Mouse (Mus musculus): Measurements from ENCODE around the gene Edf1.
"Not testable (repeated sequence)": the region's sequence is repeated elsewhere in the genome, so short reads cannot be mapped to it uniquely, and the experiment has no call there.

Gene Edf1

DNA sequence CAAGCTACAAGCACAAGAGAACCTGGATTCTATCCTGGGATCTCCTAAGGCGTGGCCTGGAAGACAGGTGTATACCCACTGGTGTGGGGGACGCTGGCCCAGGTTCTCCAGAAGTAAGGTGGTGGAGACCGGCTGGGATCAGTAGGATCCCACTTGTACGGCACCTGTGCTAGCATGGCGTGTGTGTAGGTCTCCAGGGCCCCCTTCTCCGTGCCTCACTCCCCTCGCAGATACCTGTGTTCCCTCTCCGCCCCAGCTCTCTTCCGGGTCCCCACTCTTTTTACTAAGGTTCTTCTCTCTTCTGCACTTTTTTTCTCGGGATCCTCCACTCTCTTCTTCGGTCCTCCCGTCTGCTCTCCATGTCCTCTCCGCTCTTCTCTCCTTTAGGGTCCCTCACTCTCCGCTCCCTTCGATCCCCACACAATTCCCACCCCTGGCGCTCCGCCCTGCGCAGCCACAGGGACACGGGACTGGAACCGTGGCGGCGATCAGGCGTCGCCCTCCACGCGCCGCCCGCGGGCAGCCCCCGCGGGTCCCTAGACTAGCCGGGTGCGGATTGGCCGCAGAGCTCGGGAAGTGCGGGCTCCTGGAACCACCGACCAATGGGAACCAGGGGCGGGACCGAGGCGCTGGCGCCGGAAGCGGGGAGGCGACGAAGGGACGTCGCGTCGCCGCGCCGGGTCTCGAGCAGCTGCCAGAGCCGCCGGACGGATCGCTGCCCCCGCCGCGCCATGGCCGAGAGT is at the start of gene Edf1:
Gene Edf1, plus strand, starts transcription at position 627 of the 743 bp plus-strand sequence.
- DNase-seq: peak; percentile 95 to 96

DNA sequence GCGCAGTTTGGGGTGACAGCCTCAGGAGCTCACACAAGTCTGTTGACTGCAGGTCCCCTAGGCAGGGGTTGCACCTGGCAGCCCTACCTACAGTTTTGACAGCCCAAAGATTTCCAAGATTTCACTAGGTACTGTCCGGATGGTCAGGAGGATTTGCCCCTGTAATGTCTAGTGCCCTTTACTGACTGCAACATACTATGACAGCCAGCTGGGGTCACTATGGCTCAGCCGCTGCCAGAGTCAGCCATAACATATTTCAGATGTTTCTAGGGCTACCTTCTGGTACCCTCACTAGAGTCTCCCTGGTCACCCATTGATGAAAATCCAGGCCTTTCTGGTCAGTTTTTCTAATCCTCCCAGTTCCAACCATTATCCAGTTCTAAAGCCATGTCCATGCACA is 47.7 kb upstream of the Edf1 start:
- no peak for DNase-seq

DNA sequence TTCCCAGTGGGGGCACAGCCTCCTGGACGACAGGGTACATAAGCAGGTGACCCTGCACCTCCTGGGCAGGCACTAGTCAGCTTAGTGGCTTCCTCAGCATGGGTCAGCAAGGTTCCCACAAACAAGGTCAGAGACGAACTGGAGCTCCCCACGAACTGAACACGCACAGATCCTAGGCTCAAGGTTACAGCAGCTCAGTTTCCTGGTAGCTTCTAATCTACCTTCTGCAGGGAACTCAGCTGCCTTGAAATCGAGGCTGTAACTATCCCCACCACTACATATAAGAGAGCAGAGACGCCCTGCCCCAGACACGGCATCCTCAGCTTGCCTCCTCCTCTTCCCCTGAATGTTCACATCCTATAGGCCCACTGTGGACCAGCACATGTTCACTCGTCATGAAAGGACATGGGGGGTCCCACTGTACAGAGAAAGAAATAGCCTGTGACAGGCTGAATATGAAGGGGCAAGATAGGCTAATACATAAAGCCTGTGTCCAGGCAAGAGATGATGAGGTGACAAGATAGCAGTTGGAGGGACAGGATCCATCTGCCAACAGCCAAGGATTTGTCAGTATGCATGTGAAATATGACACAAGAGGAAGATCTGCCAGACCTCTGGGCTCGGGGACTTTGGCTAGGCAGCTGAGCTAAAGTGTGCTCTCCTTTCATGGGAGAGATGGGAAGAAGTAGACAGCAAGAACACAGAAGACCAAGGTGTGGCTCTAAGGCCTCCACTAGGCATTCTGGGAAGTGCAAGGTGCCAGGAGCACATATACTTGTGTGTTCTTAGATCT is 30.9 kb upstream of the Edf1 start:
- no peak for DNase-seq

DNA sequence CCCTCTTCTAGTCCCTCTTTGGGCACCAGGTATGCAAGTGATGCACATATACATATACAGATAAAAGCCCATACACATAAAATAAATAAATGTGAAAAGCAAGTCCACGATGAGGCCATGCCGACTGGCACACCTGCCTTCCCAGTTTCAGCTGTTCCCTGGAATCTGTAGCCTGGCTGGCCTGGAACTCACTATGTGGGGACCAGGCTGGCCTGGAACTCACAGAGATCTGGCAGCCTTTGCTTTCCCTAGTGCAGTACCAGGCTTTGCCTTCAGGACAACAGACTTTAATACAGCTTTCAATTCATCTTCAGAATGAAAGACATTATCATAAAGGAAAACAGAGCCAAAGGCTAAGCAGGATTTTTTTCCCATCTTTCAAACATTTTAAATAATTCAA is 23.9 kb upstream of the Edf1 start:
- DNase-seq: no peak

- peak; percentile 70 to 76 for DNase-seq
Observed at GRCm38 (mm10) chr2:25534178-25534865, 23.3 kb upstream of the Edf1 start.

GRCm38 (mm10) chr2:25534866-25535182 is 22.8 kb upstream of the Edf1 start:
- DNase-seq: no peak

- no peak for DNase-seq
Observed at GRCm38 (mm10) chr2:25536531-25536930, 21.1 kb upstream of the Edf1 start.

GRCm38 (mm10) chr2:25540541-25540948 is 17.1 kb upstream of the Edf1 start:
- no peak for DNase-seq

DNA sequence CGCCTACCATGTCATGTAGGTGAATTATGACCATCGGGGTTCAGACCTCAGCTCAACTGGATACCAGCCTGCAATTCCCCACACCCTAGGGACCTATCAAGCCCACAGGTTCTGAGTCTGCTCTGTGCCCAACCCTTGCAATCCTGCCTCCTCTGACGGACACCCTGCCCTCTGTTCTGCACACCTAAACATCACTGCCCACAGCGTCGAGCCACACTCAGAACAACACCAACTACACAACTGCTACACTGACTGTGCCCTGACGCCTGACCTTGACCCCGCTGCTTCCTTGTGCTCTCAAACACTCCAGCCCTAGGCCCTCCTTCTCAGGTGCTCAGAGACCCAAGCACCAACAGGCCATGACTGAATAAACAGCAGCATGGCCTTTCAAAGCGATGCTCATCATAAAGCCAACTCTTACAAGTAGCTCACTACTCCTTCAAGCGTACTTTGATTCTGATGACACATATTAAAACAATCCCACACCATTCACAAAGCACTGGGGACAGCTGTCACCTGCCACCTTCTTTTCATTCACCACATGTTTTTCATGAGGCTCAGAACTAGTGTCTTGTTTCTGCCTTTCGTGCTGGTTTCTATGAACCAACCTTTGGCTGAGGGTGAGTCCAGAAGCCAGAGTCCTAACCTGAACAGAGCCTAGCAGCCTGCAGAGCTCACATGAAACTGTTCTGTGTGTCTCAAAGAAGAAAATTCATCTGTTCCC is 15.8 kb upstream of the Edf1 start:
- no peak for DNase-seq

GRCm38 (mm10) chr2:25545996-25546810 is 11.4 kb upstream of the Edf1 start:
- DNase-seq: no peak

- DNase-seq: peak; percentile 98 to 99
Observed at GRCm38 (mm10) chr2:25546811-25547491, 10.7 kb upstream of the Edf1 start, which contains the start of gene Traf2. Gene Traf2, minus strand, starts transcription at chr2:25546940.

GRCm38 (mm10) chr2:25549021-25549991 is 8.3 kb upstream of the Edf1 start:
- DNase-seq: no peak

GRCm38 (mm10) chr2:25551186-25551585 is 6.5 kb upstream of the Edf1 start:
- DNase-seq: peak; percentile 77 to 83

DNA sequence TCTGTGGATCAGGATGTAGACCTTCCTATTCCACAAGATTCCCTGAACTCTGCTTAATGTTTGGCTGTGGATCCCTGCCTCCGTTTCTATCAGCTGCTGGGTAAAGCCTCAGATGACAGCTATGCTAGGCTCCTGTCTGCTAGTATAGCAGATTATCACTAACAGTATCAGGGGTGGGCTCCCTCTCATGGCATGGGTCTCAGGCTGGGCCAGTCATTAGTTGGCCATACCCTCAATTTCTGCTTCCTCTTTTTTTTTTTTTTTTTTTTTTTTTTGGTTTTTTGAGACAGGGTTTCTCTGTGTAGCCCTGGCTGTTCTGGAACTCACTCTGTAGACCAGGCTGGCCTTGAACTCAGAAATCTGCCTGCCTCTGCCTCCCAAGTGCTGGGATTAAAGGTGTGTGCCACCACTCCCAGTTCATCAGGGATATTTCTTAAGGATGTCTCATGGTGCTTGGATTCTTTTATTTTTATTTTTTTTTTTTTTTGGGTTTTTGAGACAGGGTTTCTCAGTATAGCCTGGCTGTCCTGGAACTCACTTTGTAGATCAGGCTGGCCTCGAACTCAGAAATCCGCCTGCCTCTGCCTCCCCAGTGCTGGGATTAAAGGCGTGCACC is 4.4 kb upstream of the Edf1 start:
- DNase-seq: not testable (repeated sequence)

- not testable (repeated sequence) for DNase-seq
Observed at GRCm38 (mm10) chr2:25555479-25555878, 2.2 kb upstream of the Edf1 start.

DNA sequence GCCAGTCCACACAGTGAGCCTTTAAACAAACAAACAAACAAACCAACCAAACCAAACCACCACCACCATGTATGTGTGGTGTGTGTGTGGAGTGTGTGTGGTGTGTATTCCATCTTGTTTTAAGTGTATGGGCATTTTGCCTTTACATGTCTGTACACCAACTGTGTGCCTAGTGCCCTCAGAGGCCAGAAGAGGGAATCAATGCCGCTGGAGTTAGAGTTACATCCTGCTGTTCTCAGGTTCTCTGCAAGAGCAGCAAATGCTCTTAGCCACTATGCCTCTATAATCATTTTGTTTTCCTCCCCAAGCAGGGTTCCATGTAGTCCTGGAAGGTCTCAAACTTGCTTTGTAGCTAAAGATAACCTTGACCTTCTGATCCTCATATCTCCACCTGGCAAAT is 1.4 kb upstream of the Edf1 start:
- no peak for DNase-seq

GRCm38 (mm10) chr2:25557964-25558360 is 315 bp downstream of the Edf1 start:
- no peak for DNase-seq

DNA sequence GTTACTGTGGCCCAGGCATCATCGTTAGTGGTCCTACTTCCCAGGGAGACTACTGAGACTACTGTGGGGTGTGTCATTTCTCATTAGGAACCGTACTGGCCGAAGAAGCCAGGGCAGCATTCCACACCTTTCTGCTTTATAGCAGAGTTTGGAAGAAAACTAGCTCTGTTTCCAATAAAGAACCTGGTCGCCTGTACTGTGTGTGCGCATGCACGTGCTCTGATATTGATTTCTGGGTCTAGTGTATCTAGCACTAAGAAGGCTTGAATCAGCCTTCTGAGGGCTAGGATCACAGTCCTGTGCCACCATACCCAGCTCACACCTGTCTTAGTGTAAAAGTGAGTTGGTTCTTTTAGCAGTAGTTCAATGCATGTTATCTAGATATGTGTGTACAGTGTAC is 1.1 kb downstream of the Edf1 start:
- DNase-seq: no peak

- no peak for DNase-seq
Observed at GRCm38 (mm10) chr2:25560551-25560950, 2.9 kb downstream of the Edf1 start.

DNA sequence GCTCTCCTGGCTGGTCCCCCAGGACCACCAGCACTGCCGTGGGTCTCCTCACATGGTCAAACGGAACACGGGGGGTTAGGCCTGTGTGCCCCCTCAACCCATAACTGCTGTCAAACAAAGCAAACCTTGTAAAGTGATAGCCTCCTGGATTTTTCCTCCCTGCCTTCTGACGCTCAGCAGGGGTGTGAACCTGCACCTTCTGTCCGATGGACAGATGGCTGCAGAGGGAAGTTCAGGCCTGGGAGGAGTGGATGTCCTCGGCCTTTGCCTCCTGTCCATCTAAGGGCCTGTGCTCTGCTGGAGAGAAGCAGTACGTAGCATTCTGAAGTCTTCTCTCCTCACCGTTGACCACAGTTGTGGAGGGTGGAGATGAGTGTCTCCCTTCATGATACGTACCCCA is 4.3 kb downstream of the Edf1 start:
- peak; percentile 63 to 68 for DNase-seq

Data from cerebellum, postnatal 14 days (tissue).